Mouse (Mus musculus) layer of hippocampus, adult 11-12 months (tissue): ENCODE measurements around the gene Zfp97.
"Not testable (repeated sequence)": the region's sequence is repeated elsewhere in the genome, so short reads cannot be mapped to it uniquely, and the experiment has no call there.

ENCODE experiments used
- DNase-seq: peaks from one replicate; pipeline ENCODE4 v3.0.0; 2022; ENCODE audit warnings: low spot score

Zfp97 gene

GRCm38 (mm10) chr17:17120830-17121502 is at the start of gene Zfp97:
Gene Zfp97 (plus strand): TSS chr17:17121415.
- not testable (repeated sequence) for DNase-seq

GRCm38 (mm10) chr17:17178757-17179413 is 57.7 kb downstream of the Zfp97 start:
- DNase-seq: not testable (repeated sequence)

- not testable (repeated sequence) for DNase-seq
Observed at GRCm38 (mm10) chr17:17194761-17195160, 73.5 kb downstream of the Zfp97 start.

- DNase-seq: no peak
Observed at GRCm38 (mm10) chr17:17195178-17195577, 74.0 kb downstream of the Zfp97 start.

GRCm38 (mm10) chr17:17196111-17196510 is 74.9 kb downstream of the Zfp97 start:
- not testable (repeated sequence) for DNase-seq
